Mouse (Mus musculus) embryonic facial prominence, embryonic 11.5 days (tissue): ENCODE results near the gene Selenof. TPM values are rescaled to one million over a fixed set of nuclear protein-coding genes. Genes with fewer than 3 reads are reported as not detected.

Experiments
- ATAC-seq: fragments of 200-750 bp; cut with Nextera tagmentation; replicated peaks from 2 replicates; pipeline ENCODE4 v1.8.0; 2017; ENCODE audit warnings: low read depth; ENCODE audit not compliant: insufficient number of reproducible peaks, low FRiP score, low TSS enrichment
- DNase-seq: peaks from one replicate; pipeline ENCODE4 v3.0.0-alpha.2; 2015; ENCODE audit warnings: low spot score
- H3K27ac ChIP-seq: fragments of 300-500 bp; sonication (generic); replicated peaks from 2 replicates; pipeline ENCODE4 v1.5.1; 2014; ENCODE audit warnings: mild to moderate bottlenecking, low read depth, low read length, control low read depth
- H3K27me3 ChIP-seq: fragments of 300-500 bp; sonication (generic); 2 replicates; pipeline ENCODE4 v1.6.1; 2014; ENCODE audit warnings: mild to moderate bottlenecking, low read length, moderate library complexity, mixed read lengths; ENCODE audit not compliant: control insufficient read depth, insufficient read depth
- H3K36me3 ChIP-seq: fragments of 300-500 bp; sonication (generic); replicated peaks from 2 replicates; pipeline ENCODE4 v1.6.1; 2014; ENCODE audit warnings: low read depth, mild to moderate bottlenecking, low read length, moderate library complexity, mixed read lengths; ENCODE audit not compliant: control insufficient read depth, insufficient read depth
- H3K4me1 ChIP-seq: fragments of 300-500 bp; sonication (generic); 2 replicates; pipeline ENCODE4 v1.6.1; 2014; ENCODE audit warnings: low read length, mixed read lengths; ENCODE audit not compliant: control insufficient read depth, insufficient read depth
- H3K4me2 ChIP-seq: fragments of 300-500 bp; sonication (generic); 2 replicates; pipeline ENCODE4 v1.6.1; 2014; ENCODE audit warnings: low read depth, mild to moderate bottlenecking, control low read depth, low read length, moderate library complexity
- H3K4me3 ChIP-seq: fragments of 300-500 bp; sonication (generic); 2 replicates; pipeline ENCODE4 v1.5.1; 2014; ENCODE audit warnings: low read depth, low read length, control low read depth
- H3K9ac ChIP-seq: fragments of 300-500 bp; sonication (generic); replicated peaks from 2 replicates; pipeline ENCODE4 v1.6.1; 2014; ENCODE audit warnings: mild to moderate bottlenecking, control low read depth, low read length
- H3K9me3 ChIP-seq: fragments of 300-500 bp; sonication (generic); replicated peaks from 2 replicates; pipeline ENCODE4 v1.6.1; 2016; ENCODE audit warnings: mild to moderate bottlenecking, low read length, inconsistent platforms, mixed read lengths; ENCODE audit not compliant: control insufficient read depth
- WGBS: fragments of 180-500 bp; shearing (Covaris S2); extraction: QIAGEN DNeasy Blood & Tissue Kit; methylation state at CpG from one replicate; pipeline ENCODE4 v1.1.7; 2014; 5-methylcytosine and 5-hydroxymethylcytosine counted together
- polyA plus RNA-seq: library from polyadenylated mRNA; unstranded; fragments of >200 nt; fragmentation: Nextera tagmentation; extraction: Ambion mirVana; gene quantifications from 2 replicates; pipeline ENCODE4 v1.2.1, GENCODE M21; 2014

The Selenof gene
- polyA plus RNA-seq, 1 experiment from 2014 or later: 420 TPM

DNA sequence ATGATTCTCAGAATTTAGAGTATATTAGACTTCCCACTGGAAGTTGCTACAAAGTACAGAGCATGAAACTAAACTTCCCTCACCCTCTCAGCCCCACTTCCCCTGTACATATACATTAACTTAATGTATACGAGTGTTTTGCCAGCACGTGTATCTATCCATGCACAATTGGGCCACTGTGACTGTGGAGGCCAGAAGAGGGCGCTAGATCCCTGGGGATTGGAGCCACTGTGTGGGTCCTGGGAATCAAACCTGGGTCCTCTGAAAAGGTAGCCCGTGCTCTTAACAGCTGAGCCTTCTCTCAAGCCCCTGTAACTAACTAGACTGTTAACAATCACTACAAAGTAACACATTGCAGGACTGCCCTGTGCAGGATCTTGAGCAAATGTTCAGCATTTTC, 36.3 kb downstream of the Selenof start:
- Histone ChIP-seq H3K4me2 (no peak overlapping the region), H3K9ac (no peak overlapping the region), H3K36me3 (no peaks in the 10 kb centered on the region), H3K27ac (no peak overlapping the region), H3K9me3 (no peaks in the 10 kb centered on the region), H3K4me1 (no peaks in the 10 kb centered on the region), H3K27me3 (no peaks in the 10 kb centered on the region), H3K4me3 (no peak overlapping the region)
- DNase-seq (no peak), ATAC-seq (no peak)
- 77% methylated on average over 4 of the region's 4 CpGs for WGBS

DNA sequence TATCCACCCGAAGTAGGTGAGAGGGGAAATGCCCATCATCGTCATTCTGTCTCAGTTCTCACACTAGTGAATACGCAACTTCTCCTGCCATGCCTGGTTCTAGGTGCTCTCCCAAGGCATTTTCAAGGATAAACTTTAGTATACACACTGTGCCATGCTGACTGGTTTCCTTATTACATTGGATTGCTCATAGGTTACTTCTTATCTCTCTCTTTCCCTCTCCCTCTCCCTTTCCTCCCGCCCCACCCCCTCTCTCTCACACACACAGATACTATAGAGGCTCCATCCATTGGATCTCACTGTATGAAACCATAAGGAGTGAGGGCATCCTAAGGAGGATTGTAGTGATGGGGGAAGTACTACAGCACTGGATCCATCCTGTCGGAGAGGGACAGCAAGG, 38.0 kb downstream of the Selenof start:
- Histone ChIP-seq H3K9ac (no peak overlapping the region), H3K4me3 (no peak overlapping the region), H3K36me3 (no peaks in the 10 kb centered on the region), H3K4me2 (no peak overlapping the region), H3K4me1 (no peaks in the 10 kb centered on the region), H3K9me3 (no peaks in the 10 kb centered on the region), H3K27ac (no peak overlapping the region), H3K27me3 (no peaks in the 10 kb centered on the region)
- no peak for DNase-seq
- 86% methylated on average over 5 of the region's 5 CpGs for WGBS
- no peak for ATAC-seq

DNA sequence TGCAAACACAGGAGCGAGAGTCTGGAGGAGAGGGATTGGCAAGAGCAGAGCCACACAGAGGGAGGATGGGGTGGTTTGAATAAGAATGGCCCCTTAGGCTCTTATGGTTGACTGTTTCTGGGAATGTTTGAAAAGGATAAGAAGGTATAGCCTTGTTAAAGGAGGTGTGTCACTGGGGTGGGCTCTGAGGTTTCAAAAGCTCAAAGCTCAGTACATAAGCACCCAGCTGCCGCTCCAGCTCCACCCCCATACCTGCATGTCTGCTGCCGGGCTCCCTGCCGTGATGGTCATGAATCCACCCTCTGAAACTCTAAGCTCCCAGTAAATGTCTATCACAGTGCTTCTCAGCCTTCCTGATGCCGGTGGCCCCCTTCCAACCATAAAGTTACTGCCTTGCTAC, 40.7 kb downstream of the Selenof start:
- 47% methylated on average over 5 of the region's 5 CpGs for WGBS
- no peaks in the 10 kb centered on the region for H3K36me3 ChIP-seq
- H3K27ac ChIP-seq: no peak overlapping the region
- no peaks in the 10 kb centered on the region for H3K4me1 ChIP-seq
- H3K4me3 ChIP-seq: no peak overlapping the region
- ATAC-seq: no peak
- H3K9me3 ChIP-seq: no peaks in the 10 kb centered on the region
- no peak overlapping the region for H3K4me2 ChIP-seq
- no peaks in the 10 kb centered on the region for H3K27me3 ChIP-seq
- H3K9ac ChIP-seq: no peak overlapping the region
- DNase-seq: no peak

DNA sequence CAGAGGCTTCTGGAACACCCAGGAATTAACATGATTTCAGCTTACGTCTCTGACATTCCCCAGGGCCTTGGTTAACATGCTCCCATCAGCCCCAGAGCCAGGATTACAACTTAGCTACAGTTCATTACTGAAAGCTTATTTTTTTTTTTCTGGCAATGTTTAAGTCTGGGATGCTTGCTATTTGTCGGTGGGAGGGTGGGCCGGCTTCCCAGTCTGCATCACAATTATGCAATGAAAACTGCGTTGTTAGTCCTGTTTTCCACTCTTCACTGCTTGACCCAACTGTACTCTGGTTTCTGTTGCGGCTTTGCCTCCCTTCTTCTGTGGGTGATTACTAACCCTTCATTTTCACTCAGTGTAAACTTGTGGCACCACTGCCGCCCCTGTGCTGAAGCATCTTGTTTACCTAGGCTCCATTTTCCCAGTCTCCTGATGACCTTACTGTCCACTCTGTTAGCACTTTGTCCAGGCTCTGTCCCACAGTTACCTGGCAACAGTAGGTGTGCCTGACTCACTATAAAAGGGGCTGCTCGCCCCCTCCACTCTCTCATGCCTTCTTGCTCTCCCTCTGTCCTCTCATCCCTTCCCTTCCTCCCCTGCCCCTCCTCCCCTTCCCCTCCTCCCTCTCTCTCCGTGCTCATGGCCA, 41.6 kb downstream of the Selenof start:
- Histone ChIP-seq H3K9me3 (no peaks in the 10 kb centered on the region), H3K36me3 (no peaks in the 10 kb centered on the region), H3K4me3 (no peak overlapping the region), H3K9ac (no peak overlapping the region), H3K27me3 (no peaks in the 10 kb centered on the region), H3K27ac (no peak overlapping the region), H3K4me2 (no peak overlapping the region), H3K4me1 (no peaks in the 10 kb centered on the region)
- DNase-seq: no peak
- no peak for ATAC-seq
- WGBS: 56% methylated on average over 8 of the region's 8 CpGs

DNA sequence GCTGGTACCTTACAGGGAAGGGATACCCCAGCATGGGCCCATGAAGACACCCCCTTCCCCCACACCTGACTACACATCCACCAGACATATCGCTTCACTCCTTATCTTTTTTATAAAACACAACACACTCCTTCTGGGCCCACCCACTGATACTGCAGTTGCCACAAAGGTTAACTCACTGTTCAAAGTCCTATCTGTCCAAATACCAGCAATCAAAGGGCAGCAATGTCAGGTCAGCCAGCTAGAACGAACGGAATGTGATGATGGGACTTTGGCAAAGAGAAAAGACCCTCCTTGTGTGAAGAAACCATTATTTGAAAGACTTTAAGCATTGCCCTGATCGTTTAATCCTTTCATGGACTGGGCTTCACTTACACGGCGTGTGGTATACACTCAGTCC, 42.3 kb downstream of the Selenof start:
- no peak overlapping the region for H3K27ac ChIP-seq
- ATAC-seq: no peak
- 83% methylated on average over 6 of the region's 6 CpGs for WGBS
- no peaks in the 10 kb centered on the region for H3K36me3 ChIP-seq
- H3K4me2 ChIP-seq: no peak overlapping the region
- DNase-seq: no peak
- no peak overlapping the region for H3K9ac ChIP-seq
- no peak overlapping the region for H3K4me3 ChIP-seq
- H3K27me3 ChIP-seq: no peaks in the 10 kb centered on the region
- no peaks in the 10 kb centered on the region for H3K4me1 ChIP-seq
- no peaks in the 10 kb centered on the region for H3K9me3 ChIP-seq

DNA sequence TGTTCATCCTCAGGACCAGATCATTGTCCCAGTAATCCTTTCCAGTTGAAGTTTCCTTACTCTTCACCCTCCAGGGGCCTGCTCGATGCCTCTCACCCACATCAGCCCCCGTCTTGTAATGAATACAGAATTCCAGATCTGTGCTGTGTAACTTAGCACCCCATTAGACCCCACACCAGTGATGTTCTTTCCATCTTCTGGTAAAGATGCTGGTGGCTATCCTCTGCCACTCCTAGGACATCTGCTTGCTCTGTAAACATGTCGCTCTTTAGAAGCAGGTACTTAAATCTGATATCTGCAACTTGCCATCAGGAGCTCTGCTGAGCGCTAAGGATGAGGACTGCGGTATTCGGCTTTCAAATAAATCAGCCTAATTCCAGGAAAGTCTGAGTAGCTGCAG, 44.2 kb downstream of the Selenof start:
- no peaks in the 10 kb centered on the region for H3K4me1 ChIP-seq
- H3K36me3 ChIP-seq: no peaks in the 10 kb centered on the region
- no peak overlapping the region for H3K4me3 ChIP-seq
- 82% methylated on average over 6 of the region's 6 CpGs for WGBS
- H3K27me3 ChIP-seq: no peaks in the 10 kb centered on the region
- ATAC-seq (no peak), DNase-seq (no peak)
- H3K9me3 ChIP-seq: no peaks in the 10 kb centered on the region
- H3K9ac ChIP-seq: no peak overlapping the region
- H3K27ac ChIP-seq: no peak overlapping the region
- no peak overlapping the region for H3K4me2 ChIP-seq

DNA sequence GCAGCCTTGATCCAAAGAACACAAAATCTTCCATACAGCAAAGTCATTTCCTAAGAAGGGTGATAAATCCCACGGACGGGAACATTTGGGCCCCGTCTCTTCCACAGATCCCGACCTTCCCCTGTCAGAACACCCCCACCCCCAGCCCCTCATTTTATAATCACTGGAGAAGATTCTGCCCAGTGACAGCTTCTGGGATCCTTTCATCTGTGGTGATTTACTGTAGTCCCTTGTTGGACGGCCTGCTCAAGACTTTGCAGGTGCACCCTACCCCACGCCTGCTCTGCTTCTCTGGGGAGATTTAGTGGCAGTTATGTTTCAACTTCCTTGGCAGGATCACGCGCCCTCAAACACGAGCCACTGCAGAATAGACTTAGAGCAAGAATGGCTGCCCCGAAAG, 44.6 kb downstream of the Selenof start:
- H3K4me2 ChIP-seq: no peak overlapping the region
- no peak for ATAC-seq
- no peaks in the 10 kb centered on the region for H3K9me3 ChIP-seq
- no peak overlapping the region for H3K4me3 ChIP-seq
- H3K9ac ChIP-seq: no peak overlapping the region
- 88% methylated on average over 10 of the region's 10 CpGs for WGBS
- no peaks in the 10 kb centered on the region for H3K27me3 ChIP-seq
- H3K4me1 ChIP-seq: no peaks in the 10 kb centered on the region
- no peaks in the 10 kb centered on the region for H3K36me3 ChIP-seq
- no peak for DNase-seq
- H3K27ac ChIP-seq: no peak overlapping the region

DNA sequence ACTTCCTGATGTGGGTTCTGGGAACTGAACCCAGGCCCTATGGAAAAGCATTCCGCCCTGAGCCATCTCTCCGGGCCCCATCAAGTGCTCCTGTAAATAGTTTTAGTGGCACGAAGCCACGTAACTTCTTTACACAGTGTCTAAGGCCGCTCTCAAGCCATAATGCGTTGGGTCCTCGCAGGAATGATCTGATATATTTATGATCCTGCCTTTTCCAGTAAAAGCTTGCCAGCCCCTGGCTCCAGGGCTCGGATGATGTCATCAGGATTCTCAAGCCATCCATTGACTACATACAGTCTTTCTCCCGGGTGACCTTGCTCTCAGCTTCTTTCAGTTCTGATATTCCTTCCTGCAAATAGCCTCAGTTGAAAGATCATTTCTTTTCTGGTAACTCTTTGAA, 45.4 kb downstream of the Selenof start:
- 91% methylated on average over 9 of the region's 9 CpGs for WGBS
- no peak overlapping the region for H3K27ac ChIP-seq
- DNase-seq (no peak), ATAC-seq (no peak)
- no peak overlapping the region for H3K4me2 ChIP-seq
- no peak overlapping the region for H3K4me3 ChIP-seq
- no peak overlapping the region for H3K9ac ChIP-seq
- H3K36me3 ChIP-seq: no peaks in the 10 kb centered on the region
- no peaks in the 10 kb centered on the region for H3K9me3 ChIP-seq
- H3K4me1 ChIP-seq: no peaks in the 10 kb centered on the region
- H3K27me3 ChIP-seq: no peaks in the 10 kb centered on the region
